Mouse (Mus musculus): ENCODE data around the gene Tbcb. TPM values are rescaled to one million over a fixed set of nuclear protein-coding genes. Genes with fewer than 3 reads are reported as not detected.
A peak's percentile ranks its signal among the peaks of the same experiment; 100 is the strongest.

Gene Tbcb
- polyA plus RNA-seq, 1 experiment from 2014 or later, result 34.4 TPM

GRCm38 (mm10) chr7:30233387-30233786, 1.3 kb upstream of the Tbcb start:
- Histone ChIP-seq H3K9me3 (replicated peaks; ENCODE audit: control insufficient read depth, low read length) (no peaks in the 10 kb centered on the region), H3K4me1 (ENCODE audit: control insufficient read depth, low read depth, low read length) (peaks cover 16% of the 10 kb centered on the region), H3K36me3 (ENCODE audit: control insufficient read depth, insufficient read depth) (no peaks in the 10 kb centered on the region), H3K4me3 (ENCODE audit: low read depth, low read length) (no peak overlapping the region), H3K27ac (ENCODE audit: low read length) (no peak overlapping the region), H3K27me3 (ENCODE audit: control insufficient read depth, insufficient read depth, low read depth, low read length) (no peaks in the 10 kb centered on the region), H3K9ac (ENCODE audit: low read depth, low read length) (no peak overlapping the region), H3K4me2 (ENCODE audit: low read depth, low read length) (peak overlapping the region; percentile 84; the same call in 1 of the 2 replicates)
- 81% methylated on average over 20 of the region's 20 CpGs for WGBS (ENCODE audit: insufficient replicate concordance)
- ATAC-seq (ENCODE audit: low read depth), result no peak

GRCm38 (mm10) chr7:30232631-30233148, 618 bp upstream of the Tbcb start:
- ATAC-seq (ENCODE audit: low read depth), result no peak; the same call in 1 of the 2 replicates
- peak overlapping the region; percentile 84 for H3K4me2 ChIP-seq (ENCODE audit: low read depth, low read length)
- 5% methylated on average over 24 of the region's 24 CpGs for WGBS (ENCODE audit: insufficient replicate concordance)

GRCm38 (mm10) chr7:30231328-30231668, 774 bp downstream of the Tbcb start:
- WGBS (ENCODE audit: insufficient replicate concordance), result under 1% methylated on average over 16 of the region's 16 CpGs
- Histone ChIP-seq H3K36me3 (ENCODE audit: control insufficient read depth, insufficient read depth) (peaks cover 1% of the 10 kb centered on the region; the same call in 1 of the 2 replicates), H3K4me2 (ENCODE audit: low read depth, low read length) (peak overlapping the region; percentile 84), H3K9ac (ENCODE audit: low read depth, low read length) (peak overlapping the region; percentile 75), H3K27ac (ENCODE audit: low read length) (0 out of 2 replicates have a peak overlapping the region, but pooled peaks have one; percentile 22), H3K4me3 (ENCODE audit: low read depth, low read length) (peak overlapping the region; percentile 83), H3K9me3 (replicated peaks; ENCODE audit: control insufficient read depth, low read length) (no peaks in the 10 kb centered on the region), H3K4me1 (ENCODE audit: control insufficient read depth, low read depth, low read length) (peaks cover 16% of the 10 kb centered on the region), H3K27me3 (ENCODE audit: control insufficient read depth, insufficient read depth, low read depth, low read length) (no peaks in the 10 kb centered on the region)
- ATAC-seq (ENCODE audit: low read depth), result no peak; the same call in 1 of the 2 replicates

More at GRCm38 (mm10) chr7:30232631-30233148, 618 bp upstream of the Tbcb start:
- Histone ChIP-seq H3K27me3 (ENCODE audit: control insufficient read depth, insufficient read depth, low read depth, low read length) (no peaks in the 10 kb centered on the region), H3K36me3 (ENCODE audit: control insufficient read depth, insufficient read depth) (no peaks in the 10 kb centered on the region), H3K9ac (ENCODE audit: low read depth, low read length) (peak overlapping the region; percentile 78), H3K27ac (ENCODE audit: low read length) (peak overlapping the region; percentile 94), H3K4me1 (ENCODE audit: control insufficient read depth, low read depth, low read length) (peaks cover 16% of the 10 kb centered on the region), H3K4me3 (ENCODE audit: low read depth, low read length) (peak overlapping the region; percentile 83), H3K9me3 (replicated peaks; ENCODE audit: control insufficient read depth, low read length) (no peaks in the 10 kb centered on the region)

GRCm38 (mm10) chr7:30224206-30224605, 7.9 kb downstream of the Tbcb start:
- H3K4me2 ChIP-seq (ENCODE audit: low read depth, low read length), result no peak overlapping the region
- H3K9ac ChIP-seq (ENCODE audit: low read depth, low read length), result no peak overlapping the region
- ATAC-seq (ENCODE audit: low read depth), result no peak
- WGBS (ENCODE audit: insufficient replicate concordance), result 80% methylated on average over 12 of the region's 12 CpGs
- H3K4me3 ChIP-seq (ENCODE audit: low read depth, low read length), result no peak overlapping the region
- H3K4me1 ChIP-seq (ENCODE audit: control insufficient read depth, low read depth, low read length), result peaks cover 14% of the 10 kb centered on the region
- H3K36me3 ChIP-seq (ENCODE audit: control insufficient read depth, insufficient read depth), result peaks cover 8% of the 10 kb centered on the region
- no peaks in the 10 kb centered on the region for H3K27me3 ChIP-seq (ENCODE audit: control insufficient read depth, insufficient read depth, low read depth, low read length)
- no peaks in the 10 kb centered on the region for H3K9me3 ChIP-seq (replicated peaks; ENCODE audit: control insufficient read depth, low read length)
- no peak overlapping the region for H3K27ac ChIP-seq (ENCODE audit: low read length)

GRCm38 (mm10) chr7:30222205-30222604, 9.9 kb downstream of the Tbcb start:
- H3K9ac ChIP-seq (ENCODE audit: low read depth, low read length), result no peak overlapping the region
- H3K4me1 ChIP-seq (ENCODE audit: control insufficient read depth, low read depth, low read length), result peaks cover 17% of the 10 kb centered on the region
- no peak overlapping the region for H3K4me3 ChIP-seq (ENCODE audit: low read depth, low read length)
- H3K9me3 ChIP-seq (replicated peaks; ENCODE audit: control insufficient read depth, low read length), result no peaks in the 10 kb centered on the region
- H3K4me2 ChIP-seq (ENCODE audit: low read depth, low read length), result no peak overlapping the region
- peaks cover 8% of the 10 kb centered on the region for H3K36me3 ChIP-seq (ENCODE audit: control insufficient read depth, insufficient read depth)
- WGBS (ENCODE audit: insufficient replicate concordance), result 63% methylated on average over 5 of the region's 5 CpGs
- H3K27me3 ChIP-seq (ENCODE audit: control insufficient read depth, insufficient read depth, low read depth, low read length), result no peaks in the 10 kb centered on the region
- H3K27ac ChIP-seq (ENCODE audit: low read length), result no peak overlapping the region
- ATAC-seq (ENCODE audit: low read depth), result peak; percentile 44; the same call in 1 of the 2 replicates

- WGBS (ENCODE audit: insufficient replicate concordance), result 65% methylated on average over 3 of the region's 3 CpGs
- Histone ChIP-seq H3K9ac (ENCODE audit: low read depth, low read length) (no peak overlapping the region), H3K27me3 (ENCODE audit: control insufficient read depth, insufficient read depth, low read depth, low read length) (no peaks in the 10 kb centered on the region), H3K36me3 (ENCODE audit: control insufficient read depth, insufficient read depth) (peaks cover 8% of the 10 kb centered on the region), H3K4me3 (ENCODE audit: low read depth, low read length) (no peak overlapping the region), H3K4me1 (ENCODE audit: control insufficient read depth, low read depth, low read length) (peaks cover 17% of the 10 kb centered on the region), H3K4me2 (ENCODE audit: low read depth, low read length) (no peak overlapping the region), H3K9me3 (replicated peaks; ENCODE audit: control insufficient read depth, low read length) (no peaks in the 10 kb centered on the region), H3K27ac (ENCODE audit: low read length) (no peak overlapping the region)
- ATAC-seq (ENCODE audit: low read depth), result no peak
Measured at GRCm38 (mm10) chr7:30221433-30221832, 10.6 kb downstream of the Tbcb start.

- H3K36me3 ChIP-seq (ENCODE audit: control insufficient read depth, insufficient read depth), result peaks cover 4% of the 10 kb centered on the region
- 13% methylated on average over 11 of the region's 11 CpGs for WGBS (ENCODE audit: insufficient replicate concordance)
- H3K4me3 ChIP-seq (ENCODE audit: low read depth, low read length), result peak overlapping the region; percentile 55
- peak overlapping the region; percentile 85 for H3K4me2 ChIP-seq (ENCODE audit: low read depth, low read length)
- peak overlapping the region; percentile 58; the same call in 1 of the 2 replicates for H3K9ac ChIP-seq (ENCODE audit: low read depth, low read length)
- H3K9me3 ChIP-seq (replicated peaks; ENCODE audit: control insufficient read depth, low read length), result no peaks in the 10 kb centered on the region
- no peak; the same call in 1 of the 2 replicates for ATAC-seq (ENCODE audit: low read depth)
- no peak overlapping the region for H3K27ac ChIP-seq (ENCODE audit: low read length)
- no peaks in the 10 kb centered on the region for H3K27me3 ChIP-seq (ENCODE audit: control insufficient read depth, insufficient read depth, low read depth, low read length)
- H3K4me1 ChIP-seq (ENCODE audit: control insufficient read depth, low read depth, low read length), result peaks cover 17% of the 10 kb centered on the region
Measured at GRCm38 (mm10) chr7:30220008-30220356, 12.1 kb downstream of the Tbcb start.

- peak; percentile 43 for ATAC-seq (ENCODE audit: low read depth)
- peak overlapping the region; percentile 85 for H3K4me2 ChIP-seq (ENCODE audit: low read depth, low read length)
- peaks cover 17% of the 10 kb centered on the region for H3K4me1 ChIP-seq (ENCODE audit: control insufficient read depth, low read depth, low read length)
- H3K36me3 ChIP-seq (ENCODE audit: control insufficient read depth, insufficient read depth), result peaks cover 4% of the 10 kb centered on the region
- peak overlapping the region; percentile 55 for H3K4me3 ChIP-seq (ENCODE audit: low read depth, low read length)
- 3% methylated on average over 16 of the region's 16 CpGs for WGBS (ENCODE audit: insufficient replicate concordance)
- H3K9ac ChIP-seq (ENCODE audit: low read depth, low read length), result peak overlapping the region; percentile 58
- no peaks in the 10 kb centered on the region for H3K9me3 ChIP-seq (replicated peaks; ENCODE audit: control insufficient read depth, low read length)
- no peaks in the 10 kb centered on the region for H3K27me3 ChIP-seq (ENCODE audit: control insufficient read depth, insufficient read depth, low read depth, low read length)
- no peak overlapping the region for H3K27ac ChIP-seq (ENCODE audit: low read length)
Measured at GRCm38 (mm10) chr7:30219293-30220007, 12.6 kb downstream of the Tbcb start.

GRCm38 (mm10) chr7:30217277-30217676, 14.8 kb downstream of the Tbcb start:
- WGBS (ENCODE audit: insufficient replicate concordance), result 62% methylated on average over 2 of the region's 2 CpGs
- H3K4me3 ChIP-seq (ENCODE audit: low read depth, low read length), result no peak overlapping the region
- no peaks in the 10 kb centered on the region for H3K27me3 ChIP-seq (ENCODE audit: control insufficient read depth, insufficient read depth, low read depth, low read length)
- no peaks in the 10 kb centered on the region for H3K9me3 ChIP-seq (replicated peaks; ENCODE audit: control insufficient read depth, low read length)
- no peaks in the 10 kb centered on the region for H3K36me3 ChIP-seq (ENCODE audit: control insufficient read depth, insufficient read depth)
- no peak for ATAC-seq (ENCODE audit: low read depth)
- H3K9ac ChIP-seq (ENCODE audit: low read depth, low read length), result no peak overlapping the region
- no peak overlapping the region for H3K4me2 ChIP-seq (ENCODE audit: low read depth, low read length)
- H3K27ac ChIP-seq (ENCODE audit: low read length), result no peak overlapping the region
- H3K4me1 ChIP-seq (ENCODE audit: control insufficient read depth, low read depth, low read length), result peaks cover 16% of the 10 kb centered on the region
